Comparison of ENCODE assay signal across 28 mouse cellular contexts in genomic region chr11:108145128-108145527, GRCm38 (mm10).
DNase-seq lines count a peak whose midpoint lies in the region; ATAC-seq and TF ChIP-seq lines count a peak whose summit lies in the region.
"Had no signal": no experiment of that assay in that cellular context is flagged by ENCODE, and none has a peak within 500 bp of the region (broad histone marks: within the 10 kb centered on the region; RNA-seq: fewer than 3 reads in every experiment).

No protein-coding gene starts in this region.

- H3K36me3 ChIP-seq in forebrain, embryonic 15.5 days = no peaks in the 10 kb centered on the region
- no peaks in the 10 kb centered on the region for H3K36me3 ChIP-seq in forebrain, embryonic 10.5 days (replicated peaks)
- no peaks in the 10 kb centered on the region for H3K36me3 ChIP-seq in midbrain, embryonic 15.5 days (replicated peaks)
- H3K36me3 ChIP-seq: embryonic facial prominence, embryonic 10.5 days; embryonic facial prominence, embryonic 15.5 days; heart, embryonic 12.5 days; limb, embryonic 13.5 days; liver, embryonic 12.5 days; neural tube, embryonic 13.5 days had no signal

- WGBS in forebrain, embryonic 15.5 days = 52% methylated on average over 8 of the region's 8 CpGs
- 88% methylated on average over 8 of the region's 8 CpGs for WGBS in forebrain, embryonic 10.5 days
- 33% methylated on average over 8 of the region's 8 CpGs for WGBS in midbrain, embryonic 15.5 days

- intact Hi-C loops in left cerebral cortex, adult 2 months (cut with DNase I) = no loop called here
- intact Hi-C loops in left cerebral cortex, postnatal 36 days (cut with DNase I) = no loop called here

- no peak for DNase-seq in forebrain, embryonic 10.5 days (ENCODE audit: extremely low spot score, low spot score)
- DNase-seq in left cerebral cortex, adult 2 months (ENCODE audit: extremely low spot score in 1 of 2, low spot score in 2 of 2) = no peak
- no peak for DNase-seq in left cerebral cortex, postnatal 36 days (ENCODE audit: low spot score in 2 of 2)
- peak; percentile 67 for DNase-seq in brain, embryonic 14.5 days (ENCODE audit: low read depth)
- DNase-seq in spleen, postnatal 36 days (ENCODE audit: low spot score in 2 of 2) = no peak
- no peak for DNase-seq in layer of hippocampus, adult 18-20 months (ENCODE audit: low spot score in 2 of 2)
- DNase-seq: adrenal gland, postnatal 14 days; cerebellum, adult 2 months; cerebellum, postnatal 14 days; heart, adult 2 months; kidney, adult 8-10 months; kidney, postnatal 4 days; liver, postnatal 0 days; lung, postnatal 36 days; retina, postnatal 1 day; right cerebral cortex, postnatal 14 days; thymus, adult 2 months; thymus, postnatal 4 days had no signal

- TF ChIP-seq CTCF in left cerebral cortex, adult 2 months (IDR thresholded peaks at IDR 0.05) = no peak
- TF ChIP-seq CTCF in brain, embryonic 14.5 days (IDR thresholded peaks at IDR 0.05; ENCODE audit: borderline replicate concordance, extremely low read depth, insufficient read depth, insufficient read length) = no peak

- no peaks in the 10 kb centered on the region for H3K27me3 ChIP-seq in forebrain, embryonic 15.5 days
- H3K27me3 ChIP-seq in forebrain, embryonic 10.5 days (ENCODE audit: poor library complexity, severe bottlenecking) = peaks cover 3% of the 10 kb centered on the region; the same call in 1 of the 2 replicates
- H3K27me3 ChIP-seq in midbrain, embryonic 15.5 days (replicated peaks) = no peaks in the 10 kb centered on the region
- H3K27me3 ChIP-seq: embryonic facial prominence, embryonic 15.5 days; heart, embryonic 12.5 days; limb, embryonic 13.5 days; neural tube, embryonic 13.5 days; Patski had no signal

- H3K27ac ChIP-seq in forebrain, embryonic 15.5 days (replicated peaks) = peak overlapping the region; percentile 93
- H3K27ac ChIP-seq in forebrain, embryonic 10.5 days = no peak overlapping the region
- peak overlapping the region; percentile 83 for H3K27ac ChIP-seq in left cerebral cortex, adult 2 months
- peak overlapping the region; percentile 75 for H3K27ac ChIP-seq in midbrain, embryonic 15.5 days
- H3K27ac ChIP-seq: embryonic facial prominence, embryonic 10.5 days; embryonic facial prominence, embryonic 15.5 days; heart, adult 2 months; kidney, postnatal 0 days; limb, embryonic 13.5 days; liver, embryonic 12.5 days had no signal

- ATAC-seq in forebrain, embryonic 15.5 days (replicated peaks) = no peak
- peak; percentile 60; the same call in 1 of the 2 replicates for ATAC-seq in midbrain, embryonic 15.5 days (replicated peaks)
- ATAC-seq: liver, embryonic 12.5 days; liver, postnatal 0 days; Patski had no signal

- no peak for TF ChIP-seq POLR2A in brain, embryonic 14.5 days (IDR thresholded peaks at IDR 0.05; ENCODE audit: borderline replicate concordance, extremely low read depth, insufficient read depth, insufficient read length, poor library complexity, severe bottlenecking)

- no peak overlapping the region for H3K4me3 ChIP-seq in forebrain, embryonic 15.5 days
- H3K4me3 ChIP-seq in forebrain, embryonic 10.5 days = no peak overlapping the region
- peak overlapping the region; percentile 3; the same call in 1 of the 2 replicates for H3K4me3 ChIP-seq in left cerebral cortex, adult 2 months
- H3K4me3 ChIP-seq in midbrain, embryonic 15.5 days = no peak overlapping the region
- H3K4me3 ChIP-seq: embryonic facial prominence, embryonic 10.5 days; embryonic facial prominence, embryonic 15.5 days; heart, adult 2 months; heart, embryonic 12.5 days; limb, embryonic 13.5 days; liver, embryonic 12.5 days; neural tube, embryonic 13.5 days had no signal

- H3K4me2 ChIP-seq in forebrain, embryonic 15.5 days (replicated peaks) = no peak overlapping the region
- no peak overlapping the region for H3K4me2 ChIP-seq in midbrain, embryonic 15.5 days
- H3K4me2 ChIP-seq: embryonic facial prominence, embryonic 15.5 days; limb, embryonic 13.5 days; liver, embryonic 12.5 days; neural tube, embryonic 13.5 days had no signal

- 0 out of 2 replicates have a peak overlapping the region, but pooled peaks have one; percentile 20 for H3K9ac ChIP-seq in forebrain, embryonic 15.5 days (replicated peaks)
- H3K9ac ChIP-seq in midbrain, embryonic 15.5 days = no peak overlapping the region
- H3K9ac ChIP-seq: embryonic facial prominence, embryonic 15.5 days; limb, embryonic 13.5 days; liver, embryonic 12.5 days; liver, postnatal 0 days had no signal

- H3K4me1 ChIP-seq in forebrain, embryonic 15.5 days = peaks cover 46% of the 10 kb centered on the region
- H3K4me1 ChIP-seq in forebrain, embryonic 10.5 days = peaks cover 39% of the 10 kb centered on the region
- peaks cover 39% of the 10 kb centered on the region for H3K4me1 ChIP-seq in midbrain, embryonic 15.5 days

- no peaks in the 10 kb centered on the region for H3K9me3 ChIP-seq in forebrain, embryonic 15.5 days
- no peaks in the 10 kb centered on the region for H3K9me3 ChIP-seq in forebrain, embryonic 10.5 days
- no peaks in the 10 kb centered on the region for H3K9me3 ChIP-seq in midbrain, embryonic 15.5 days
- H3K9me3 ChIP-seq: embryonic facial prominence, embryonic 10.5 days; embryonic facial prominence, embryonic 15.5 days; heart, embryonic 12.5 days; limb, embryonic 13.5 days; liver, embryonic 12.5 days; neural tube, embryonic 13.5 days had no signal
